Mouse (Mus musculus): ENCODE results near the gene Tfrc.

DNA sequence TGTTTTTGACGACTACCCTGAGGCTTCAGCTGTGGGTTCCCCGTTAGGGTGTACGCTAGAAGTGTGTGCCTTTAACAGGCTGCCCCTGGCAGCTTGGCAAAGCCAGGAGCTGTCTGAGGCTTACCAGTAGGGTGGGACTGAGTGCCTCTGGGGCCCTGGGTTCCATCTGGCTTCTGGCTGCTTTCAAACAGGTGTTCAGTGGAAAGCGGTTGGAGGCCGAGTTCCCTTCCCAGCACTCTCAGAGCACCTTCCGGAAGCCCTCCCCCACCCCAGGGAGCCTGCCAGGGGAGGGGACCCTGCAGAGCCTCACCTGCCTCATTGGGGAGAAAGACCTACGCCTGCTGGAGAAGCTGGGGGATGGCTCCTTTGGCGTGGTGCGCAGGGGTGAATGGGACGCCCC lies 59.3 kb downstream of the Tfrc start:
- TF ChIP-seq CTCF (IDR thresholded peaks at IDR 0.05) (no peak), EP300 (IDR thresholded peaks at IDR 0.05) (no peak)
